Mouse (Mus musculus) heart, postnatal 0 days (tissue): ENCODE results near the gene B230217C12Rik.

Experiments used
- CTCF ChIP-seq: IDR thresholded peaks from 2 replicates; pipeline ENCODE4 v1.5.1; 2016; ENCODE audit warnings: antibody characterized with exemption, control low read depth, low read depth
- EP300 ChIP-seq: IDR thresholded peaks from 2 replicates; pipeline ENCODE4 v1.6.1; 2016; ENCODE audit warnings: antibody characterized with exemption, low read depth

GRCm38 (mm10) chr11:97874396-97874795 lies 33.8 kb downstream of the B230217C12Rik start:
- no peak for TF ChIP-seq CTCF
- no peak for TF ChIP-seq EP300
